Mouse (Mus musculus) spleen, postnatal 36 days (tissue): Measurements from ENCODE around the gene Gm21915.

Experiments used
- DNase-seq, 2 experiments: peaks; one replicate each; pipeline ENCODE4 v3.0.0; 2022; ENCODE audit warnings: low spot score in 2 of 2, mixed read lengths in 1 of 2

The Gm21915 gene

DNA sequence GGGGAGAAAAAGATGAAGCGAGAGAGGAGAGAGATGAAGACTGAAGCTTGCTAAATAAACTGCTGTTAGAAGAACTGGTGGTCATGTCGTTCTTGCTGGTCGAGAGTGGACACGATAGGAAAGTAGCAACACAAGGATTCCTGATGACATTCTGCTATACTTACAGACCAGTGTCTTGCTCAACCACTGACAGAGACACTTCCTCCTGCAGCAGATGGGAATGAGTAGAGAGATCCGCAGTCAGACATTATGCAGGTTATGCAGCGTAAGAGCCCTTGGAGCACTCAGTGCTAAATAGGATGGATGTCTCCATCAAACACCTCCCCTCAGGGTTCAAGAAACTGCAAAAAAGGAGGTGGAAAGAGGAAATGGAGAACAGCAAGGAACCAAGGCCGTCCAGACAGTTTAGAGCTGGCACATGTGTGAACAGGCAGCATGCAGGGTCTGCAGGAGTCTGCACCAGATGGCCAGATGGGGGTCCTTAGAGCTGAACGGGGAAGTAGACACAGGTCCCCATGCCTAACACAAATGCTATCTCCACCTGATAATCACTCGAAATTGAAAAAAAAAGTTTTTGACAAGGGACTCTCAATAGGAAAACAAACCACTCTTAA, 4.1 kb upstream of the Gm21915 start:
- DNase-seq, result no peak

DNA sequence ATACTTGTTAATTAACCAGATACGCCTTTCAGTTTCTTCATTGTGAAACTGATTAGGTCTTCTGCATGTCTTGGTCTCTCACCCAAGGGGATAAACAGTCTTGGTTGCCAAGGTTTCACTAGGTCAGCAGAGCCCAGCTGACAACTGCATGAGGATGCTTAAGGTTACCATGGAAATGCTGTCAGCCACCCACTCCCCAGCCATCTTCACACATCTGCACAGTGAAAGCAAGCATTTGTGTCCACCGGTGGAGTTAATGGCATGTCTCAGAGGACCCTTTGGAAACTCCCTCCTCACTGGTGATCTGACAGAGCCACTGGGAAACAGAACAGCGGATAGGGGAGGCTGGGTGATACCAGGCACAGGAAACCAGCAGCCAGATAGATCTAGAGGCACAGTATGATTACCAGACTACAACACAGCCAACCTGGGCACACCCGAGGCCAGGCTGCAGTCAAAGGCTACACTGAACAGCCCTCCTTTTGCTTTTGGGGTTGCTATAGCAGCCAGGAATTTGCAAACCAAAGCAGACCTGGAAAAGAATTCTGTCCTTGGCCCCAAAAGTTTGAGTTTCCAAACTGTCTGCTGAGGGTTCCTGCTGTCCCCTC, 1.0 kb downstream of the Gm21915 start:
- no peak for DNase-seq

DNA sequence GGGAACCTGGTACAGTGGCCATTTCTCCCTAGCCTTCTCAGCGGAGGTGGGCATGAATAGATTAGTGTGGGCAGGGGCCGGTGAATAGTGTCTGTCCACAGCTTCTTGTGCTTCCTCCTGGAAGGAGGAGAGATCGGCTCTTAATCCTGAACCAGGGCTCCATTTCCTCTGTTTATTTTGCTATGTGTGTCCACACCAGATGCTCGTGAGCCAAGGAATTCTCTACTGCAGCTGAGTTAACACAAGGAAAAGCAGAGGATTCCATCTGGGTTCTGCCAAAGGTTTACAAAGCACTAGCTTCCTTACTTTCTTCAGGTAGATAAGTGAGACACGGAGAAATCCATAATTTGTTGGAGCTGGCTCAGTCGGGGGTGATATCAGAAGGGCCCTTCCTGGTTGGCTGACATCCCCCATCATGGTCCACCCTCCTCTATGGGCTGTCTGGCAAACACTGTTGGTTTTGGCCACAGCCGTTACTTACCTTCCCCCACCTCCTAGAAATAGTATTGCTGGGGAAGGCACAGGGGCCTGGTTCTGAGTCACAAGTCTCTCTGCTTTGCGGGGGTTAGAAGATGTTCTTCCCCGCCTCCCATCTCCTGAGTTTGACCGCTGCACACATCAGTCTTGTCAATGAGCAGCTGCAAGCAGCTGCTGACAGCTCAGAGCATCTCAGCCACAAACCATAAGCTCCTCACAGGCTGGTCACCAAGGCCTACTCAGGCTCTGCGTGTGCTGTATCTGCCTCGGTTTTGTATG, 5.0 kb downstream of the Gm21915 start:
- DNase-seq, result no peak

DNA sequence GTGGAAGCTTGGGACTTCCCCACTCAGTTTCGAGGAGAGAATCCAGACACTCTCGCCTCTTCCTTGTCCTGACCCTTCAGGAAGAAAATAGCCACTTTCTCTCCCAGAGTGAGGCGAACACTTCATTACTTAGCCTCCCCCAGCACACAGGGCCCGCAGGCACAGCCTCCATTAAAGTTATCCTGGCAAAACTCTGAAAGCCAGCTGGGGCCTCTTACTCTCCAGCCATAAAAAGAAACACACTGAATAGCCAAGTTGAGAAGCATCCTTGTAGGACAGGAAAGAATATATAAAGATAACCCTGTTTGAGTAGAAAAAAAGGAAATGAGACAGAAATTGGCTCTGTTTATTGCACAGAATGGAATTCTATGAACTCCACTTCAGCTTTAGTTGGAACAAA, 8.2 kb downstream of the Gm21915 start:
- no peak for DNase-seq

DNA sequence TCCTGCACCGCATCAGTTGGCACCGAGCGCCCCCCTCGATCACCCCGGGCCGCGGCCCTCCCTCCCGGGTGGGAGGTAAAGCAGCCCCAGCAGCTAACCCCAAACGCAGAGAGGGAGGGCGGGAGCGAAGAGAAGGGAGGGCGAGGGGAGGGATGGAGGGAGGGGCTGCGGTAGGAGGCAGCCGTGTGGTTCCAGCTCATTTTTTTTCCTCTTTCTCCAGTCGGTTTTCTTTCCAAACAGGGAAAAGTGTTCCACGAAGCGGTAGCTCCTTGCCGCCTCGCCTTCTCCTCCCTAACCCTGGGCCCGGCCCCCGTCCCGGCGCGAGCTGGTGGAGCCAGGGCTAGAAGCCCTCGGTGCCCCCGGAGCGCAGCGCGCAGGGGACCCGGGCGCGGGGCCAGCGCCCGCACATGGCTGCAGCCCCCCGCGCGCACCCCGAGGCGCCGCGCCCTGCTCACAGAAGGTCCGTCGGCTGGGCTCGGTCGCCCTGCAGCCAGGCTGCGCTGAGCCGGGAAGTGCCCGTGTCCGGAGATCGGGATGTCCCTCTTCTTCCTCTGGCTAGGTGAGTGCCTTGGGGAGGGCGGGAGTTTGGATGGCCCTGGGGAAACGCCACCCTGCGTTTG, 15.5 kb downstream of the Gm21915 start, which contains the start of gene Clmp:
TSS of gene Clmp (plus strand) at position 162 of the 620 bp plus-strand sequence.
- DNase-seq, result no peak

DNA sequence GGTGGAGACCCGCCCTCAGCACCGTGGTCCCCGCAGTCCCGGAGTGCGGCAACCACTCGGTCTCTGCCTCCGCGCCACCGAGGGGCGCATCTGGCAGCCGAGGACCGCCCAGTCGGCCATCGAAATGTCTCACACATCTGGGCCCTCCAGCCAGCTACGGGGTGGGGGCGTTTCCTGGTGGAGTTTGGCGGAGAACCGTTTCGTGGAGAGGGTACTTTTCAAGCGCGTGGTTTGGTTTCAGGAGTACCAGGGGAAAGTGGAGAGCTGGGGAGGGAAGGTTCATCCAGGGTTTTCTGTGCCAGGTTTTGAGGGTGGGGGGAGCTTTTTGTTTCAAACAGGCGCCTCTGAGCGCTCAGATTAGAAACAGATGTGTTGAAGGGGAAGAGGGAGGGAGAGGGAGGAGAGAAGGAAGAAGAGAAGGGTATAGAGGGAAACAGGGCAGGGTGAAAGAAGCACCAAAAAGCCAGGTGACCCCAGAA, 16.0 kb downstream of the Gm21915 start:
- DNase-seq, result no peak

DNA sequence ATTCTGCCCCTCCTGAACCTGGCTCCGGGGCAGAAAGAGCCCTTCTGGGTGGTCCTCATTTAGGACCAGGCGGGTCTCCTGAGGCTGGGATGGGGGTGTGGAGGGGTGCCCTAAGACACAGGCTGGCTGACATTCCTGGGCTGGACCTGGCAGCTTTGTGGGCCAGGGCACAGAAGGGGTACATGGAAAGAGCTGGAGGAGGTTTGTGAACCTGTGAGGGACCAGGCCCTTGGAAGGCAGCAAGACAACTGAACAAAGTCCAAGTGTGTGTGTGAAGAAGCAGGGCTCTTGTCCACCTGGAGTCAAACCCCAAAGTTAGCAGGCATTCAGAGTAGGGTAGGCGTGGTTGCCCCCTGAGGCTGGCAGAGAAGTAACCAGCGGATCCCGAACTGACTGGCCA, 16.6 kb downstream of the Gm21915 start:
- no peak for DNase-seq

DNA sequence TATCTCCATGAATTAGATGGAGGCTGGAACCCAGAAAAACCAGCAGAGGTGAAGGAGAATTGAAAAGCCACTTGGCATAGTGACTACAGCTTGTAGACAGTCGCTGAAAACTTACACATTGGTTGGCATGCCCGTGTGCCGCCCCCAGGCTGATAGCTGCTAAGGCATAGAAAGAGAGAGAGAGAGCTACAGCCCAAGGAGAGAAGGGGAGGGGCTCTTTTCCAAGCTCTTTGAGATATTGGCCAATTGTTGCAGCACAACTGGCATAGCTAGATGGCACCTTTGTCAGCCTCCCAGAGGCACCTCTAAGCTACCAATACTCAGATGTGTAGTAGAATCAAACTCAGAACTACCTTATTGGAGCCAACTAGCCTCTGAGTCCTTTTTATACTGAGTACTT, 17.1 kb downstream of the Gm21915 start:
- no peak for DNase-seq

DNA sequence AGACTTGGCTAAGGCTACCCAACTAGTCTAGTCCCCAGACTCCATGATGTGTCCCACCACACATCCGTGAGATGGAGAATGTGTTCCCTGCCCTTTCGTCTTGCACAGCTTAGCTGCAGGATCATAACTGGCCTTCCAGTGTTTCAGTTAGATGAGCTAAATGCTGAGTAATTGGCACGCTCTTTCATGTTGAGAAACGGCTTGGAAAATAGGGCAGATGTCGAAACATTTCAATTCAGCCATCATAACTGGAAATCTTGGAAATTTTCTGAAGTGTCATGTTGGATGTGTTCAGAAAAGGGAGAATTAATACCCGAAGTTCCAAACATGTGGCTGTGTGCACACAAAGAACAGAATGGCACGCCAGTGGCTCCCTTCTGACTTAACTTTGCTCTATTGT, 20.1 kb downstream of the Gm21915 start:
- no peak for DNase-seq

DNA sequence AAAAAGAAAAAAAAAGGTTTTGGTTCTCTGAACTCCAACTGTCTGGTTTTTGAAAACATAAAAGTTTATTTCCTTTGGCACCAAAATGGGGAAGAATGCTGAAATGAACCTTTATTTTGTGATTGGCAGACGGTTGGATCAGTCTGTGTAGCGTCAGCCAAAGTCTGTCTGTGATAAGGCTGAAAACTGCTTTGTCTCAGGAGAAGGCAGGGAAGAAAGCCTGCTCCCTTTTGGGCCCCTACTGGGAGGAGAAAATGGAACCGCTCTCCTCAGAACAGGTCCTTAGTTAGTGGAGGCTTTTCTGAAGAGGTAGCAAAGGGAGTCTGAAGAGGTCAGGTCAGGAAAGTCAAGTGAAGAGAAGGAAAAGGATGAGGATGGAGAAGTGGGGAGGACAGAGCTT, 22.6 kb downstream of the Gm21915 start:
- DNase-seq, result no peak

DNA sequence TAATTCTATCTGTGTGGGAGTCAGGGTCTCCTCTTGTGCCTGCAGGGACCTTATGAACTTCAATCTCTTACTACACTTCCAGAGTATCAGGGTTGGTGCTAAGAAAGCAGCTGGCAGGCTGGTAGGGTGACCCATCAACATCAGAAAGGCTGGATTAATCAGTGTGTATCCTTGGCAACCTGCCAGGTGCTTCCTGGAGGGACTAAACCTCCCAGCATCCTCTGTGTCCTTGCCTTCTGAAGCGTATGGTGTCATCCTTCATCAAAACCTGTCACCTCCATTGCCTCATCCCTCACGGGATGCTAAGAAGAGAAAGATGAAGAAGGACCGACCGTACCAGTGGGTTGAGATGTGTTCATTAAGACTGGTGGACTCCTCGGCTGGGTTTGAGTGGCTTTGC, 23.4 kb downstream of the Gm21915 start:
- DNase-seq, result no peak

DNA sequence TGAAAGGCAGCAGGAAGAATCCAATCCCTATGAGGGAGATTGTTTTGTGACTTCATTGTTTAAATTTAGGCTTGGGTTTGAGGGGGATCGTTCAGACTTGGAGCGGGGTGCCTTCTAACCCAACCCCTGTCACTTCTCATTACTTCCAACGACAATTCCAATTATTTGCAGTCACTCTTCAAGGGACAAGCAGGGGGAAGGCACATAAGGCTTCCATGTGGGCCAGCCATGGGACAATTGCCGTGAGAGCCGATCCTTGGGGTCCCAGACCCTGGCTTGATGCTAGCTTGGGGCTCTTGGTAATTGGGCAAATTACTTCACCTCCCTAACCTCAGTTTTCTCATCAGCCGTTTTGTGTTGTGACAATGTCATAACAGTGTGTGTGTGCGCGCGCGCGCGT, 23.9 kb downstream of the Gm21915 start:
- DNase-seq, result no peak

DNA sequence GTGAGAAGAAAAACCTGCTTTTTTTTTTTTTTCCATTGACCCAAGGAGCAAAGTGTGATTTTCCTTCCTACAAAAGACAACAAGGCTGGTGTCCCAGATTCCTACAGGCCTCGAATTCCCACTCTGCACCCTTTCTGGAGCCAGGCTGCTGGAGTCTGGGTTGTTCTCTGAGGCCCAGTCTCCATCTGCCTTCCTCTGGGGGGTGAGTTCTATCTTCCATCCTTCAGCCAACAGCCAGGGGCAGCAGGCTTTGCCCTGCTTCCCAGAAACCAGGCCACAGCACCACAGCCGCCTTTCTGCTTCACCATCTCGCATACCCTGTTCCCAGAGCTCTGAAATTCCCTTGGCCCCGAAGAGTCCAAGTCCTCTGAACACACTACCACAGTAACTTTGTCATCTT, 25.7 kb downstream of the Gm21915 start:
- DNase-seq, result no peak

DNA sequence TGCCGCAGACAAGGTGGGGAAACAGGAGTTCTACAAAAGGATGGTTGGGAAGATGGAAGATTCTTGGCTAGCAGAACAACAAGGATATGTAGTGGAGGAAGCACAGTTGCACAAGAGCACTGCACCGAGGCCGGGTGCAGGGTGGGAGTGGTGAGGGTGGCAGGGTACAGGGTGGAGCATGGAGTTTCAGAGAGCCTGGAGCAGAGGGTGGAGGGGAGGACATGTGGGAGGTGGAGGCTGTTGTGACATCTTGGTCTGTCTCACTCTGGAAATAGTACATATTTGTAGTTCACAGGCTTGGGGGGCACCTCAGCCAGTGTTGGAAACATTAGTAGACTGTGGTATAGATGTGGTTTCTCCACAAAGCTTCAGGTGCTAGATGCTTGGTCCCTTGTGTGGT, 28.8 kb downstream of the Gm21915 start:
- DNase-seq, result no peak

DNA sequence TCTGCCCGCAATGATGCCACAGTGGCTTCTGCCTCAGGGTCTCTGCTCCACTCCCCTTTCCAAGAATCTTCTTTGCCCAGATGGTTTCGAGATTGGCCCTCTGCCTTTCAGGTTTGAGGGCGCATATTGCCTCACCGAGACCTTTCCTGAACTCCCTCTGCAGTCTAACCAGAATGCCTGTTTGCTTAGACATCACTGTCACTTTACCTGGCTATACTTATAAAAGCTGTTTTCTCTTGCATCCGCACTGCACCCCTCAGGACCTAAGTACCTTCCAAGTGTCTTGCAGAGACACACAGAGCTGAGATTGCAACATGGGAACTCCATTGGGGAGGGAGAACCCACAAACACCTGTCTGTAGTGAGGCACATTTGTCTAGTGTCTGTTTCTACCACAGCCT, 29.8 kb downstream of the Gm21915 start:
- no peak for DNase-seq

DNA sequence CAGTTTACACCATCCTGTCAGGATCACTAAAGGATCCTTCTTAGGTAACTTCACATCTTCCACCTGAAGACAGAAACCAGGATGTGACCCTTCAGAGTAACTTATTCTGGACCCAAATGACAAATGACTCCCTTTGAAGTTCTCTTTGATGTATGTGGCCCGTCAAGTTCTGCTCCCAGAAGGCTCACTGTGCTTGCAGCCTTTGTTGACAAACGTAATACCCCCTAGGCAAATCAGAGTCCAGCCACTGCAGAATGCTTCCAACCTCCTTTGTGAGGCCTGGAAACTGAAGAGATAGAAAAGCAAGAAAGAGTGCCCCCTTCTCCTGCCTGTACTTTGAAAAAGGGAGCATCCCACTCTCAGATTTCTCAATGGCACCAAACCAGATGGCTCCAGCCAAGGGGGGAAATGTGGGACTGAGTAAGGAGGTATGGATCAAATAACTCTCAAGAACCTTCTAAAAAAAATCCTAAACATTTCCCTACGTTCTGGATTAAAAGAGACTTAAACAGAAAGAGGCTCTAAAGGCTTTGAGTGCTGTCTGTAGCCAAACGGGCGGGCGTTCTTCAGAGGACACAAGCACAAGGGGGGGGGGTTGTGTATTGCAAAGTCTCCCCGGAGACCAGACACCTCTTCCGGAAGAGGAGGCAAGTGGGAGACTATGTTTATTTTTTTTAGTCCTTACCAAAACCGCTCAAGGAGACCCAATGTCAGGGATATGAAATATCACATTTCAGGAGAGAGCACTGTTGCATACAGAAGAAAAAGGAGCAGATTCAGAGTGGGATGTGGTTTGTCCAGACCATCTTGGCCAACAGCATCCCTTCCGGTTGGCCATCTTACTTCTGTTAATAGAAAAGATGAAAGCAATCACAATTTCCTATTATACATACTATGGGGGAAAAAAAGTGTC, 34.2 kb downstream of the Gm21915 start:
- no peak for DNase-seq

DNA sequence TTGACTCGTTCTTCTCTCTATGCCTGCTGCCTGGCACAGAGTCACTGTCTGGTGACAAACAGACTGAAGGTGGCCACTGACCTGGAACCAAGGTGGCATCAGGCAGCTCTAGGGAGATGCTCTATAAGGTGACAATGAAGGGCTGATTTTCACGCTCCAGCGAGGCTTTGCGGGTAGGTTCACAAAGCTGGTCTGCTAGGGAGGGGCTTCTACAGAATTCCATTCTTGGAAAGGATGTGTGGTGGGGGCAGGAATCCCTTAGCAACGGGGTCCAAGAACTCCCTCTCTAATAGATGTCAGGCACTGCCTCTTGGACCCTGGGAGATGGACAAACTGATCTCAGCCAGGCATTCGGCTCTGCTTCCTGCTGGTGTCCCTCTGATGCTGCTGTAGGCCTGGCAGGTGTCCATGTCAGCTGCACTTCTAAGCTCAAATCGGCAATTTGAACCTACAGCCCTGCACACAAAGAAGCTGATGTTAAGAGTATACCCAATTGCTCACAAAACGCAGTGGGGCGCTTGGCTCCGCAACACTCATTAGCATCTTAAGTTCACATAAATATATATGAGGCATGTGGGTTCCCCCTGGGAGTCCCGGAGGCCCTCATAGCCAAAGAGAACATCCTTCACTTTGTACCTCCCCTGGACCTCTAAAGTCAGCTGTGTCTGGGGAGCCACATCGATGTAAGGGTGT, 38.2 kb downstream of the Gm21915 start:
- DNase-seq, result no peak

DNA sequence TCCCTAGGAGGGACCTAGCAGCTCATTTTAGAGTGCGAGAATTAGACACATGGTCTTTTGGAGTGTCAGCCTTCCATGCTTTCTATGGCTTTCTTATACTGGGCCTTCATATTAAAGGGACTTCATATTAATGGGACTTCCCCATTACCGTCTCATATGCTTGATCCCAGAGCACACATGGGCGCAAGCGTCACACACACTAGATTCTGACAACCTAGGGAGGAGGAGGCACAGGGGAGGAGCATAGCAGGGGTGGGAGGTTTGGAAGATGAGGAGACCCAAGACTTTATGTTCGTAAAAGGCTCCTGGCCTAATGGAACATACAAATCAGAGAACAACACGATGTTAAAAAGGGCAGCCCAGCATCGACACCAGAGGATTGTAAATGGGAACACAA, 38.7 kb downstream of the Gm21915 start:
- DNase-seq, result no peak

DNA sequence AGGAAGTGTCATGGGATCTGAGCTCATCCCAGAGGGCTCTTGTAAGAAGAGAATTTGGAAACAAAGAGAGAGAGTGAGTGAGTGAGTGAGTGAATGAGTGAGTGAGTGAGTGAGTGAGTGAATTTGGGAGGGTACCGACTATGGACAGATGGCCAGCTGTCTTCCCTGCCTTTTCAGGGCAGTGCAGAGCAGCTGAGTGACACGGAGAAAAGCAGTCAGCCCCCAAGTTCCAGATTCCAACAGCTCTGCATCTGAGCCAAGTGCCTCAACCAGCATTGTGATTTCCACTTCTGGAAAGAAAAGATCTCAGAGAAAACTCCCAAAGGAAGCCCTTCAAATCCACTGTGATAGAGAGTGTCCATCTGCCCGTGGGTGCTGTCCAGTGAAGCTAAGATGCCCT, 39.2 kb downstream of the Gm21915 start:
- no peak for DNase-seq

DNA sequence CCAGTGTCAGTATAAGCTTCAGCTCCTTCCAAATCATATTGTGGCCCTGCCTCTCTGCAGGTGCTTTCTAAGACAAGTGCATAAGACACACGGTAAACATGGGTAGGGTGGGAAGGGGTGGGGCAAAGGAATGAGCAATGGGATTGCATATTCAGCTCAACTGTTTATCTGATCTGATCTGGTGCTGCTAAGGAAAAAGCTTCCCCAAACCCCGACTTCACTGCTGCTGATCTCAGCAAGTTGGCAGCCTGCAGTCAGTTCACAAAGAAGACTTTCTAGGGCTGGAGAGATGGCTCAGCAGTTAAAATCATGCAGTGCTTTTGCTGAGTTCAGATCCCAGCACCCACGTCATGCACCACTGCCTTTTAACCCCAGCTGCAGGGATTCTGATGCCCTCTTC, 39.6 kb downstream of the Gm21915 start:
- DNase-seq, result no peak

DNA sequence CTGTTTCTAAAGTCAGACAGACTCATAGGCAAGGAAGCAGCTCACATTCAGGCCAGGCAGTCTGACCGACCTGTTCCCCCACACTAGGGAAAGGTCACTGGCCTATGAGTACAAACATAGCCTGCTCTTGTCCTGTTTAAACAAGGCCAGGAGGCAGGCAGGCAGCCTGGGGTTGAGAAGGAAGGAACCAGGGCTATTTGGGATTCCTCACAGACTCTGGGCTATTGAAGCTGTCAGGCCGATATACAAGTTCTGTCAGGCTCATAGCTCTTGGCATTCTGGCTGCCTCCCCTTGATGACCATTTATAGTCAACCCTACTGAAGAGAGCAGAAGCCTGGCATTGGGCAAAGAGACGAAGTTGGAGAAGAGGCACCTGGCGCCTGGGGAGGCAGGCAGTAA, 41.2 kb downstream of the Gm21915 start:
- DNase-seq, result no peak
